Mouse (Mus musculus) neural tube, embryonic 15.5 days (tissue): ENCODE measurements at regions not wholly inside any gene's neighbourhood (a gene's known extent, or its start where the extent isn't known, plus 50 kb on each side); places are given as distances from the start of the nearest gene placed in this dataset.

ENCODE experiments used
- ATAC-seq: fragments of 200-750 bp; cut with Nextera tagmentation; 2 replicates; pipeline ENCODE4 v1.8.0; 2017; ENCODE audit warnings: mild to moderate bottlenecking, moderate TSS enrichment, moderate library complexity; ENCODE audit not compliant: low FRiP score
- H3K27ac ChIP-seq: fragments of 300-500 bp; sonication (generic); replicated peaks from 2 replicates; pipeline ENCODE4 v1.5.1; 2015; ENCODE audit warnings: mild to moderate bottlenecking, inconsistent platforms
- H3K27me3 ChIP-seq: fragments of 300-500 bp; sonication (generic); replicated peaks from 2 replicates; pipeline ENCODE4 v1.6.1; 2015; ENCODE audit warnings: inconsistent platforms
- H3K36me3 ChIP-seq: fragments of 300-500 bp; sonication (generic); 2 replicates; pipeline ENCODE4 v1.6.1; 2015; ENCODE audit warnings: inconsistent platforms
- H3K4me1 ChIP-seq: fragments of 300-500 bp; sonication (generic); 2 replicates; pipeline ENCODE4 v1.6.1; 2015; ENCODE audit warnings: inconsistent platforms
- H3K4me2 ChIP-seq: fragments of 300-500 bp; sonication (generic); 2 replicates; pipeline ENCODE4 v1.6.1; 2015; ENCODE audit warnings: inconsistent platforms, mild to moderate bottlenecking, moderate library complexity
- H3K4me3 ChIP-seq: fragments of 300-500 bp; sonication (generic); replicated peaks from 2 replicates; pipeline ENCODE4 v1.5.1; 2015; ENCODE audit warnings: mild to moderate bottlenecking, inconsistent platforms
- H3K9ac ChIP-seq: fragments of 300-500 bp; sonication (generic); replicated peaks from 2 replicates; pipeline ENCODE4 v1.6.1; 2015; ENCODE audit warnings: mild to moderate bottlenecking, inconsistent platforms
- H3K9me3 ChIP-seq: fragments of 300-500 bp; sonication (generic); replicated peaks from 2 replicates; pipeline ENCODE4 v1.6.1; 2016; ENCODE audit warnings: inconsistent platforms
- WGBS: fragments of 180-500 bp; shearing (Covaris S2); methylation state at CpG from one replicate; pipeline ENCODE4 v1.1.7; 2015; ENCODE audit warnings: mixed read lengths; 5-methylcytosine and 5-hydroxymethylcytosine counted together

DNA sequence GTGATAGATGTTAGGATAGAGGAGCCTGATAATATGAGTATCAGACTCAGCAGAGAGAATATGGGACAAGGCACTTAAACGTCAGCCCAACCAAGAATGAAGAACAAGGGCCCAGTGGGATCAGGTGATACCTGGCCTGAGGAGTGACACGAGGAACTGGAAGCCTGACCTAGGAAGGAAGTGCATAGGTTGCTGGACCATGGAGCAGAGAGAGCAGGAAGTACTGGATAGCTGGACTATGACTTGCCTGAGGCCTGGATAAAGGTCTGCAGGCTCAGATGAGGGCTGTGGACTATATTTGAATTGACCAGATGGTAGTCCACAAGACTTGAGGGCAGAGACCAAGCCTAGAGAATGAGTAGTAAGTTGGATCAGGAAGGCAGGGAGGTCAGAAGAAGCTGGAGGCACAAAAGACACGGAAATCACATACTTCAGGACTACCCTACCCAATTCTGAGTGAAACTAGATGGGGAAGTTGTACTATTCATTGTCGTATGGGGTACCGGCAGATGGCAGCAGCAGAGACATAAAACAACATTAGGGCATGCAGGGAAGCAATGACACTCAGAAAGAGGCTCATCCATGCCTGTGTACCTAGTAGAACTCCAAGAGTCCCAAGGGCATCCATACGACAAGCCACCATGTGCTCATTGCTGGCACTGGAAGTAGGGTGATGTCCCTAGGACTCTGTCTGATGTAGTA is 57.0 kb upstream of the Cd93 start:
- H3K27ac ChIP-seq, result no peak overlapping the region
- no peaks in the 10 kb centered on the region for H3K27me3 ChIP-seq
- no peak overlapping the region for H3K9ac ChIP-seq
- H3K4me1 ChIP-seq, result peaks cover 3% of the 10 kb centered on the region; the same call in 1 of the 2 replicates
- no peak overlapping the region for H3K4me2 ChIP-seq
- WGBS, result 84% methylated on average over 6 of the region's 6 CpGs
- no peak for ATAC-seq
- no peaks in the 10 kb centered on the region for H3K9me3 ChIP-seq
- H3K36me3 ChIP-seq, result no peaks in the 10 kb centered on the region
- no peak overlapping the region for H3K4me3 ChIP-seq

- Histone ChIP-seq H3K4me2 (no peak overlapping the region), H3K4me3 (no peak overlapping the region), H3K36me3 (no peaks in the 10 kb centered on the region), H3K4me1 (peaks cover 3% of the 10 kb centered on the region; the same call in 1 of the 2 replicates), H3K27ac (no peak overlapping the region), H3K9ac (no peak overlapping the region), H3K9me3 (no peaks in the 10 kb centered on the region), H3K27me3 (no peaks in the 10 kb centered on the region)
- WGBS, result 82% methylated on average over 12 of the region's 12 CpGs
- ATAC-seq, result no peak
Observed at GRCm38 (mm10) chr2:148497452-148498302, 54.3 kb upstream of the Cd93 start.

DNA sequence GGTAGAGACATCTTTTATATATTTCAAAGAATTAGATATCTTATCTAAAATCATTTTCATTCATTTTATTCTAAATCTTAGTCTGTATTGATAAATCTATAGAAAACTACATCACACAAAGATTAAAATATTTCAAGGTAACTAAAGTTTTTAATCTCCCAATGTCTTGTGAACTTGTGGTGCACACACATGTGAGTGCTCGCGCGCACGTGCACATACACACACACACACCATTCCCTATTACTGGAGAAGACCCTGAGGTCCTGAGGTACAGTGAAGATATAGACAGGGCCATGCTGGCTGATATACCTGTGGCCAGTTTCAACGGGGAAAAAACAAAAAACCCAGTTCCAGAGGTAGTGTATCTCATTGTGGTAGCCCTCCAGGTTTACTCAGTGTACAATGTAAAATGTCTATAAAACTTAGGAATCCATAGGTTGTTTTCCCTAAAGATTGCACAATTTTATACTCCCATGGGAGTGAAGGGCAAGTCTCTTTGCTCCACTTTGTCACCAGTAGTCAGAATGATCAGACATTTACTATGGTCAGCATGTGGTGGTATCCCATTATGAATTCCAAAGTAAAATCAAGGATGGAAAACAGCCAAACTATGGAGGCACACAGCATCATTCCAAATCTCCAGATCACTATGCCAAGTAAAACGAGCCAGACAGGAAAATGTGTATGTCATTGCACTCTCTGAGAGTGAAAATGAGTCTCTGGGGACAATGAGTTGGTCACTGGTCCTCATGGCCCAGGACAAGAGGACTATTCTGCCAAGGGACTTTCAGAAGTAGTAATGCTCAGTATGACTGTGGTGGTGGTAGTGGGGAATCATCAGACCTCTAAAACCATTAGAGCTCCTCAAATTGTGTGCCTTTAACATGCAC is 53.0 kb upstream of the Cd93 start:
- 86% methylated on average over 6 of the region's 6 CpGs for WGBS
- Histone ChIP-seq H3K4me1 (peaks cover 3% of the 10 kb centered on the region; the same call in 1 of the 2 replicates), H3K4me2 (no peak overlapping the region), H3K36me3 (no peaks in the 10 kb centered on the region), H3K9ac (no peak overlapping the region), H3K27me3 (no peaks in the 10 kb centered on the region), H3K9me3 (no peaks in the 10 kb centered on the region), H3K27ac (no peak overlapping the region), H3K4me3 (no peak overlapping the region)
- ATAC-seq, result no peak

GRCm38 (mm10) chr2:148495485-148495884 is 52.1 kb upstream of the Cd93 start:
- Histone ChIP-seq H3K4me1 (peaks cover 3% of the 10 kb centered on the region; the same call in 1 of the 2 replicates), H3K9ac (no peak overlapping the region), H3K9me3 (no peaks in the 10 kb centered on the region), H3K4me2 (no peak overlapping the region), H3K4me3 (no peak overlapping the region), H3K36me3 (no peaks in the 10 kb centered on the region), H3K27ac (no peak overlapping the region), H3K27me3 (no peaks in the 10 kb centered on the region)
- no peak for ATAC-seq
- WGBS, result 54% methylated on average over 3 of the region's 3 CpGs

GRCm38 (mm10) chr2:148493281-148493680 is 49.9 kb upstream of the Cd93 start:
- Histone ChIP-seq H3K4me3 (no peak overlapping the region), H3K9me3 (no peaks in the 10 kb centered on the region), H3K4me2 (no peak overlapping the region), H3K27me3 (no peaks in the 10 kb centered on the region), H3K36me3 (no peaks in the 10 kb centered on the region), H3K4me1 (peaks cover 3% of the 10 kb centered on the region; the same call in 1 of the 2 replicates), H3K27ac (no peak overlapping the region), H3K9ac (no peak overlapping the region)
- no peak for ATAC-seq
